Mouse (Mus musculus) kidney, postnatal 10 days (tissue): Measurements from ENCODE around the gene Krtap10-10.
"Not testable (repeated sequence)": the region's sequence is repeated elsewhere in the genome, so short reads cannot be mapped to it uniquely, and the experiment has no call there.

Experiments
- DNase-seq: peaks from one replicate; pipeline ENCODE4 v3.0.0; 2021; ENCODE audit warnings: mixed read lengths

The Krtap10-10 gene

DNA sequence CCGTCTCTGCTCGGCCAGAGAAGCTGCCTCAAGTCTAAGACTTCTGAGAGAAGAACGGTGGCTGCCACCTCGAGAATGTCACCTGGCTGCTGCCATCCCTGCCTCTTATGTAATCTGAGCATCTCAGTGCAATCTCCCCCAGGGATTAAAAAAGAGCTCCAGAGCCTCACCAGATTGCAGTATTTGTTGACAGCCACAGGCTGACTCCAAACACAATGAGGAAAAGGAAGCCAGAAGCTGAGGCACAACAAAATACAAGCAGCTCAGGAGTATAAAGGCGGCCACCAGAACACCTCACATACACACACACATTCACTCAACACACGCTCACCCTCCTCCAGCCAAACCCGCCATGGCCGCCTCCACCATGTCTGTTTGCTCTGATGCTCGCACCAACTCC lies at the start of gene Krtap10-10:
TSS of gene Krtap10-10 (plus strand) at position 301 of the 400 bp plus-strand sequence.
- DNase-seq: no peak

DNA sequence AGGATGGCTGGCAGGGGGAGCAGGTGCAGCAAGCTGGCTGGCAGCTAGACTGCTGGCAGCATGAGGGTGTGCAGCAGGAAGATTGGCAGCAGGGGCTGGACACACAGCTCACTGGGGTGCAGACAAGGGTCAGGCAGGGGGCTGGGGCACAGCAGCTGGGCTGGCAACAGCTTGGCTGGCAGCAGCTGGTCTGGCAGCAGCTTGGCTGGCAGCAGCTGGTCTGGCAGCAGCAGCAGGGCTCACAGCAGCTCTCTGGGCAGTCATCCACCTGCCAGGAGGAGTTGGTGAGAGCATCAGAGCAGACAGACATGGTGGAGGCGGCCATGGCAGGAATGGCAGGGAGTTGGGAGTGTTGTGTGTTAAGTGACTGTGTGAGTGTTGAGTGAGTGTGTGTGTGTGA lies 47.9 kb upstream of the Krtap10-10 start, which contains the start of gene Gm7137:
TSS of gene Gm7137 (minus strand) at position 325 of the 400 bp plus-strand sequence.
- DNase-seq: not testable (repeated sequence)

DNA sequence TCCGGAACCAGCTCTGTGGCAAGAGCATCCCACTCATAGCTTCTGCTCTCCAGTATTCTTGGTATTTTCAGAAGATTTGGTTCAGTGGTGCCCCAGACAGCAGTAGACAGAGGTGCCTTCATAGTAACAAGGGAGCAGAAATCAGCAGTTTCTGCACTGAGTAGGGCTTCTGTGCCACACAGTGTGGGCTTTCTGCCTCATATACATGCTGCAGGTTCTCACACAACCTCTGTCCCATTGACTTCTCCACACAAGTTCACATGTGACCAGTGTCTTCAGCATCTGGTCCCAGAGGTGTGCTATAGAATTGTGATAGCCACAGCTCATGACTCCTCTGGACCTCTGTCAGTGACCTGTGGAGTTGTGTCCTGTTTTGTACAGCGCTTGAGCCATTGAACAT lies 47.1 kb upstream of the Krtap10-10 start:
- no peak for DNase-seq

DNA sequence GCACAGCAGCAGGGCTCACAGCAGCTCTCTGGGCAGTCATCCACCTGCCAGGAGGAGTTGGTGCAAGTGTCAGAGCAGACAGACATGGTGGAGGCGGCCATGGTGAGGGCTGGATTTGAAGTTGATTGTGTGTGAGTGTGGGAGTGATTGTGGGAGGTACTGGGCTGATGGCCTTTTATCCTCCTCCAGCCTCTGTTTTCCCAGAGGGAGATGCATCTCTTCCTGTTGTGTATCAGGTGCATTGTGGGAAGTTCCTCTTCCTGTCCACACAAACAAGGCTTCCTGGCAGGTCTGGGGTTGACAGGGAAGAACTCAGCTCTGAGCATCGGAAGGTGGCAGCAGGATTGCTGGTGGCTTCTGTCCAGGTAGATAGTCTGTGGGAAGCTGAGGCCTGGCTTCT lies 40.8 kb upstream of the Krtap10-10 start, which contains the start of gene Gm9639:
TSS of gene Gm9639 (minus strand) at position 101 of the 400 bp plus-strand sequence.
- no peak for DNase-seq

DNA sequence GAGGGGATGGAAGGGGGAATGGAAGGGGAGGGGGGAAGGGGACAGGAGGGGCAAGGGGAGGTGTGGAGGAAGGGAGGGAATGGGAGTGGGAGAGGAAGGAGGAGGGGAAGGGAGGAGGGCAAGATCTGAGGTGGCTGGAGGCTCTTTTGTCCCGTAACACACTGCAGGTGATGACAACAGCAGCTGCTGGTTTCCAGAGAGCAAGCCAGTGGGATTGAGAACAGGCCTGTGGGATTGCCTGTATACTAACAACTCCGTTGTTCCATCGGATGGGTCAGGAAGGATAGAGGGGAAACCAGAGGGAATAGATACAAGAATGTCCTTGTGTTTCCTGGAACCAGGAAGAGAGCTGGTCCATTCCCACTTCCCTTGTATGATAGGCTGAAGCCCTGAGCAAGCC lies 38.1 kb upstream of the Krtap10-10 start:
- no peak for DNase-seq

DNA sequence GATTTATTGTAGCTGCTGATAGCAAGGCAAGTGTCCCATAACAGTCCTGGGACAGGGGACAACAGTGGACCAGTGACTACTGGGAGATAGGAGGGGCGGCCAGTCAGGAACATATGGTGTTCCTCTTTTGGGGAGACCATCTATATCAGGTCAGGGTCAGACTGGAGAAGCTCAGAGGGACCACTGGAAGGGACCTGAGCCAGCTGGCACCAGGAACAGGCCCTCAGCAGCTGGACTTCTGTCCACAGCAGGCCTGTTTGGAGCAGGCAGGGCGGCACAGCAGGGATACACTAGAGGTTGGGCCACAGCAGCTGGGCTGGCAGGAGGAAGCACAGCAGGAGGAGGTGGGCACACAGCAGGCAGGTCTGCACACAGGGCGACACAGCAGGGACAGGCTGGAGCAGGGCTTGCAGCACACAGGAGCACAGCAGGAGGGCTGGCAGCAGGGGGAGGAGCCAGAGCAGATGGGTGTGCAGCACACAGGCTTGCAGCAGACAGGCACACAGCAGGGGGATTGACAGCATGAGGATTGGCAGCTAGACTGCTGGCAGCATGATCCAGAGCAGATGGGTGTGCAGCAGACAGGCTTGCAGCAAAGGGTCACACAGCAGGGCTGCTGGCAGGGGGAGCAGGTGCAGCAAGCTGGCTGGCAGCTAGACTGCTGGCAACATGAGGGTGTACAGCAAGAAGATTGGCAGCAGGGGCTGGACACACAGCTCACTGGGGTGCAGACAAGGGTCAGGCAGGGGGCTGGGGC lies 37.4 kb upstream of the Krtap10-10 start:
- peak; percentile 27 for DNase-seq

DNA sequence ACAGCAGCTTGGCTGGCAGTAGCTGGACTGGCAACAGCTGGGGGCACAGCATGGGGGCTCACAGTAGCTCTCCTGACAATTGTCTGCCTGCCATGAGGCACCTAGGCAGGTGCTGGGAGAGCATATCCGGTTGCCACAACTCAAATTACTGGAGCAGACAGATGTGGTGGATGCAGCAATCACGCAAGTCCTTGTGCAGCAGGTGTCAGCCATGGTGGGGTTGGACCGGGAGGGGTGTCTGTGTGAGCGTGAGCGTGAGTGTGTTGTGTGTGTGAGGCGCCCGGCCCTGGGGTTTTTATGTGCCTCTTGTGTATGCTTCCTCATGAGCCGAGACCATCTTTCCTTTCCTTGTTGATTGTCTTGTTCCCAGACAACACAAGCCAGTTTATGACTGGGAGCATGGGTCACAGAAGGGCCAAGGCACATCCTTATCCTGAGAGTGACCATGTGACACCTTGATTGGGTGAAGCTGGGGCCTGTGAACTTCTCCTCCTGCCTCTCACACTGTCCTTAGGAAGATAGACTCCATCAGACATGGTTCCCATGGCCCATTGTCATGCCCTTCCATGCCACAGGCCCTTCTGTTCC lies 36.7 kb upstream of the Krtap10-10 start, which contains the start of gene Gm19668:
TSS of gene Gm19668 (minus strand) at position 213 of the 588 bp plus-strand sequence.
- no peak for DNase-seq

DNA sequence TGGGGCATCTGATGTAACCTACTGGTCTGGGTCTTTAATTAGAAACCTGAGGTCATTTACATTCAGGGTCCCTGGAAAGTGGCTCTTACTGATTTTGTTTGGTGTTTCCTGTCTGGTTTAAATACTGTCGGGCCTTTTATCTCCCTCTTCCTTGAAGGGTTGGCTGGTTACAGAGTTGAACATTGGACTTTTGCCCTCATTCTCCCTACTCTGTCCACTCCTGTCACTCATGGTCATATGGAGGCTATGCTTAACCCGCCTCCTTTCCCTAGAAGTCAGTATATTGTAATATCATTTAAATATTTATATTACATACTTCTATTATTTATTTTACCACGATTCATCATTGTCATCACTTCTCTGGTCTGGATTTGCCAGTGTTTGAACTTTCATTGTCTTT lies 31.7 kb upstream of the Krtap10-10 start:
- DNase-seq: no peak

DNA sequence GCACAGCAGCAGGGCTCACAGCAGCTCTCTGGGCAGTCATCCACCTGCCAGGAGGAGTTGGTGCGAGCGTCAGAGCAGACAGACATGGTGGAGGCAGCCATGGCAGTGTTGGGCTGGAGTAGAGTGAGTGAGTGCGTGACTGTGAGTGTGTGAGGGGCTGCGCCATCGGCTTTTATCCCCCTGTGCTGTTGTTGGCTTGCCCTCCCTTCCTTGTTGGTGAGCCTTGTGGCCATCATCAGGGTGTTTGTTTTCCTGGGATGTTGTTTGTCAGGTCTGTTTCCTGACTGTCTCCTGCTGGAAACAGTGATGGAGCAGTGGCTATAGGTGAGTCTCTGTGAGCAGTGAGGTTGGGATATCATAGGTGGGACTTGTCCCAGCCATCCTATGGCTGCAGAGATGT lies 24.0 kb upstream of the Krtap10-10 start, which contains the start of gene Gm9507:
TSS of gene Gm9507 (minus strand) at position 101 of the 400 bp plus-strand sequence.
- no peak for DNase-seq

DNA sequence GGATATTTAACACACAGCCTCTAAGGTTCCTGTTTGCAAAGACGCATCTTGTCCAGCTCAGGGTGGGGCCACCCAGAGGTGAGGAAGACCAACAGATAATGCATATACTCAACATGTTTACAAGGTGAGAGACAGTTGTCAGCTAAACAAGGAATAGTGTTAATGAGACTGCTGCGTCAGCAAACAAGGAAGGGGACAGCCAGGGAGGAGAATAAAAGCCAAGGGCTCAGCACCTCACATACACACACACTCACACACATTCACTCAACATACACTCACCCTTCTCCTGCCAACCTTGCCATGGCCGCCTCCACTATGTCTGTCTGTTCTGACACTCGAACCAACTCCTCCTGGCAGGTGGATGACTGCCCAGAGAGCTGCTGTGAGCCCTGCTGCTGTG lies 21.4 kb upstream of the Krtap10-10 start, which contains the start of gene Gm2696:
TSS of gene Gm2696 (plus strand) at position 301 of the 400 bp plus-strand sequence.
- no peak for DNase-seq

DNA sequence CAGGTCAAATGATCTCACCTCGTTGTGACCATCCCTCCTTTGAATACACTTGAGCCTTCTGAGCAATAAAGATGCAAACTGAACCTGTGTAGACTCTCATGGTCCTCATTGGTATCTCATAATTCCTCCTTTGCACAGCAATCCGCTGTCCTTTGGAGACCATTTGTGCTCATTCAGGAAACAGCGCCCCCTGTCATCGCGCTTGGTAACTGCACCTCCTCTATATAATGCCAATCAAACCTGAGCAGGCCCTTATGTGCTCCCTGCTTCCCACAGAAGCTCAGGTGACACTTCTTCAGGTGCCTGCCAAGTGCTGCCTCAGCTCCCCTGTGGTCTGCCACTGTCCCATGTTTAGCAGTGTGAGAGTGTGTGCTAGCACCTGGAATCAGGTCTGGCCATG lies 20.2 kb upstream of the Krtap10-10 start:
- peak; percentile 24 for DNase-seq

DNA sequence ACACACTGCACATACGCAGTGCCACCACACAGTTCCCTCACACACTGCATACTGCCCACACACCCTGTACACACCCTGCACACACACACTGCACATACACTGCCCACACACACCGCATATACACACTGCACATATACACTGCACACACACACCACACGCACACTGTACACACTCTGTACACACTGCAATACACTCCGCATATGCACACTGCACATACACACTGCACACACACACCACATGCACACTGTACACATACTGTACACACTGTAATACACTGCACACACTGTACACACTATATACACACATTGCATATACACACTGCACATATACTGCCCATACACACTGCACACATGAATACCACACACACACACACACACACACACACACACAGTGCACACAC lies 17.2 kb upstream of the Krtap10-10 start:
- DNase-seq: no peak

DNA sequence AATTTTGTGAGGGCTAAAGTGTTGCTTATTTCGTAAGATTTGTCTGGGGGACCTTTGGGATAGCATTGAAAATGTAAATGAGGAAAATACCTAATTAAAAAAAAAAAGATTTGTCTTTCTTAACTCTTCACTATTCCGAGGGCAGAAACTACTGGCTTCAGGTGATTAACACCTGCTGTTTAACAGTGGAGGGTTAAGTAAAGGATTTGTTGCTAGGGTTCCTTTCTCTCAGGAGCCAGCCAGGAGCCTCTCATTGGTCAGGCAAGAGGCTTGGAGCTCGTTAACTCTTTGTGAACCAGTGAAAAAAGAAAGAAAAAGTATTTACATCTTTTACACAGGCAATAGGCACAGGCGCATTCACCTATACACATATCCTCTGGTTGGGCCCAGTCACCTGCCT lies 16.5 kb upstream of the Krtap10-10 start:
- no peak for DNase-seq

DNA sequence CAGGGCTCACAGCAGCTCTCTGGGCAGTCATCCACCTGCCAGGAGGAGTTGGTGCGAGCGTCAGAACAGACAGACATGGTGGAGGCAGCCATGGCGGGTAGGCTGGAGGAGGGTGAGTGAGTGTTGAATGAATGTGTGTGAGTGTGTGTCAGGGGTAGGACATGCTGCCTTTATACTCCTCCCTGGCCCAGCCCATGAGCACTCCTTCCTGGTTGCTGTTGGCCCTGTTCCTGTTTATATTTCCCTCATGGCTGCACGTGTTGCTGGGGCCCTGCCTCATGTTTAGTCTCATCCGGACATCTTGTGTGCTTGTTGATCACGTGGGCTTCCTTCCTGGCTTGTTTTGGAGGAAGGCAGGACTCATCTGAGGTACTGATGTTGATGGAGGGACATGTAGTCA lies 8.8 kb upstream of the Krtap10-10 start, which contains the start of gene Krtap10-4:
TSS of gene Krtap10-4 (minus strand) at position 145 of the 400 bp plus-strand sequence.
- no peak for DNase-seq

DNA sequence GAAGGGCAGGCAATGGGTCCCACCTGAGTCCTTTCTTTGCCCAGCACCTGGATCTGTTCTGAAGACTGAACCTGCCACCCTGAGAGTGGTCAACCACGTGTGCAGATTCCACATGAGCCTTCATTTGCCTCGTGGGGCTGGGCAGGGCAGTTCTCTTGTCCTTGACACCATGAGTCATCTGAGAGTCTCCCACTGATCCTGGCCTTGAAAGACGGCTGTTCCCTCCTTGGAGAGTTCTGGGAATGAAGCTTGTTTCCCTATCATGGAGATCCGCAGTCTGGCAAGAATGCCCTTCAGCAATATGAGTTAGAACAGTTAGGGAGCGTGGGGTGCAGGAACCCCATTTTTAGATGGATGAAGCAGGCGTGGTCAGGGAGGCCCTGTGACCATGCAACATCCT lies 3.3 kb downstream of the Krtap10-10 start:
- DNase-seq: no peak

DNA sequence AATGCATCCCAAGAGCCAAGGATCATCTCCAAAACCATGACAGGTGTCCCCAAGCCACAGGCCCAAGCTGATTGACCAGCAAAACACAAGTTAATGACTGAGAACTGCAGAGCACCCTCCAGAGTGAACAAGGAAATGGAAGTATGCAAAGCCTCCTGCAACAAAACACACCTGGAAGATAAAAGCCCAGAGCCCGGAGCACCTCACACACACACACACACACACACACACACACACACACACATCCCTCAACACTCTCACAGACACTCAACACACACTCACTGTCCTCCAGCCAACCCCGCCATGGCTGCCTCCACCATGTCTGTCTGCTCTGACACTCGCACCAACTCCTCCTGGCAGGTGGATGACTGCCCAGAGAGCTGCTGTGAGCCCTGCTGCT lies 10.8 kb downstream of the Krtap10-10 start, which contains the start of gene Gm36176:
TSS of gene Gm36176 (plus strand) at position 301 of the 400 bp plus-strand sequence.
- DNase-seq: no peak

DNA sequence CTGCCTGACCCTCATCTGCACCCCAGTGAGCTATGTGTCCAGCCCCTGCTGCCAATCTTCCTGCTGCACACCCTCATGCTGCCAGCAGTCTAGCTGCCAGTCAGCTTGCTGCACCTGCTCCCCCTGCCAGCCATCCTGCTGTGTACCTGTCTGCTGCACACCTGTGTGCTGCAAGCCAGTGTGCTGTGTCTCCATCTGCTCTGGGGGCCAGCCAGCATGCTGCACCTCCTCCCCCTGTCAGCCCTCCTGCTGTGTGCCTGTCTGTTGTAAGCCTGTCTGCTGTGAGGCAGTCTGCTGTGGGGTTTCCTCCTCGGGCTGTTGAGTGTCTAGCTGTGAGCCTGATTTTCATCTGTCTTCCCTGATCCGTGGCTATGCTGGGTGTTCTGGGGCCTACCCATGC lies 11.2 kb downstream of the Krtap10-10 start:
- DNase-seq: no peak

DNA sequence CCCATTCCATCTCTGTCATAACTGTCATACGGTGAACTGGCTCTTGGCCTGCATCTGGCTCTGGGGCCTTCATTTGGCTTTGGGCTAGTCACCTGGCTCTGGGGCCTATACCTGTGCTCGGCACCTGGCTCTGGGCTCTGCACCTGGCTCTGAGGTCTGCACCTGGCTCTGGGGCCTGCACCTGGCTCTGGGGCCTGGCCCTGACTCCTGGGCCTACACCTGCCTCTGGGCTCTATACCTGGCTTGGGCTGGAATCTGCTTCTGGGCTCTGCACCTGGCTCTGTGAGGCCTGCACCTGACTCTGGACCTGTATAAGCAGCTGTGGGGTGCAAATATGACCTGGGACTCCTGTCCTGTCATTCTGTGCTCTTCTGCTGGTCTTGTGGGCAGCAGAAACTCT lies 11.8 kb downstream of the Krtap10-10 start:
- no peak for DNase-seq

DNA sequence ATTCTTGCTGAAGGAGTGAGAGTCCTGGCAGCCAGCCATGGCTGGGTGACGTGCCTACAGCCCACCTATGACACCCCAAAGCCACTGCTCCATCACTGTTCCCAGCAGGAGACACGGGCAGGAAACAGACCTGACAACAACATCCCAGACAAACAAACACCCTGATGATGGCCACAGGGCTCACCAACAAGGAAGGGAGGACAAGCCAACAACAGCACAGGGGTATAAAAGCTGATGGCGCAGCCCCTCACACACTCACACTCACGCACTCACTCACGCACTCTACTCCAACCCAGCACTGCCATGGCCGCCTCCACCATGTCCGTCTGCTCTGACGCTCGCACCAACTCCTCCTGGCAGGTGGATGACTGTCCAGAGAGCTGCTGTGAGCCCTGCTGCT lies 16.8 kb downstream of the Krtap10-10 start, which contains the start of gene Gm10318:
TSS of gene Gm10318 (plus strand) at position 301 of the 400 bp plus-strand sequence.
- no peak for DNase-seq

DNA sequence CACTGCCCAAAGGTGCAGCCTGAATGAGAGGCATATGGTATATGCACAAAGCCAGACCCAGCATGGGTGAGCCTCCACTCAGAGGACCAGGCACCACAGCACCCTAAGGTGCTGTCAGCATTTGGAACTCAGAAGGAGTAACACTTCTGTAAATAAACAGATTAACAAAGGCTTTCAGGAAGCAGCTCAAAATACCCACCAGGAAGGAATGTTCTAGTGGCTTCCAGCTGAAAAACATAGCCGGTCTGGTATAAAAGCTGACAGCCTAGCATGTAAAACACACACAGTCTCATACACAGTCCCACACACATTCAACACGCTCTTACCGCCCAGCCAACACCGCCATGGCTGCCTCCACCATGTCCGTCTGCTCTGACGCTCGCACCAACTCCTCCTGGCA lies 25.9 kb downstream of the Krtap10-10 start, which contains the start of gene Gm3285:
TSS of gene Gm3285 (plus strand) at position 301 of the 400 bp plus-strand sequence.
- DNase-seq: no peak

DNA sequence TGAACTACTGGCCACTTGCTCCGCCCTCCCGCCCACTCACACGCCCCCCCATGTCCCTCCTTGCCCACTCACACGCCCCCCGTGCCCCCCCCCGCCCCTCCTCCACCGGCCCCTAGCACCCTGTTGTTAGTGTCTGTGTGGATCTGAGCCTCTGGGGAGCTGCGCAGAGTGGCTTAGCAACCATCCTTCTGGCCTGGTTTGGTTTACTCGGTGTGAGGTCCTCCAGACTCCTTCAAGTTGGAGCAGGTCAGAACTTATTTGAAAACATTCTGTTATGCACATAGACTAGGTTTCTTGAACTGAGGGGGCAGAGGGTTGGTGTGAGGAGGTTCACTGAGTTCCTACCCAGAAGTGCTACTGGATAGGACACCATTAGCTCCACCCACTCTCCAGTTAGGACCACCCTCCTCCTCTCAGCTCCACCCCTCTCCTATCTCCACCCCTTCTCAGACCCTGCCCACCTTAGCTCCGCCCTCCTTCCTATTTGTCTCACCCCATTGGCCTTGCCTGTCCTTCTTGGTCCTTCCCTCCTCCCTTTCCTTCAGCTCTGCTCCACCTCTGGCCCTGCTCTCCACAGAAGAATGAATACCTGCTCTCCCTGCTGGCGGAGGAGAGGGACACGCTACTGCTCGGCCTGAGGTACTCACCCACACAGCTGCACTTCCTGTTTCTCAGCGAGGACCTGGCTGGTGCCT lies 28.5 kb downstream of the Krtap10-10 start:
- DNase-seq: peak; percentile 67

DNA sequence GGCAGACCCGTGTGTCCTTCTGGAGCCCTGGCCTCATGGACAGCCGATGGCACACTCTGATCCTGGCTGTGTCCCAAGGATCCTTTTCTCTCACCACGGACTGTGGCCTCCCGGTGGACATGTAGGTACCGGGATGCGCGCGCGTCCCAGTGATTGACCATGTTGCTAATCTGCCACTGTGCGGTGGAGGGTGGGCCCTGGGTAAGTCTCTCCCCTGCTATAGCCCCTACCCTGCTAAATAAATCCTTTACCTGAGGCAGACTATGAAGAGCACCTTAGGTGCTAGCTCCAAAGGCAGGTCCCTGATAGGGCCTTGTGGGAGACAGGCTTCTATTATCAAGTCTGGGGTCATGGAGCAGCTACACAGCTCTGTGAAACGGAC lies 29.0 kb downstream of the Krtap10-10 start:
- DNase-seq: no peak

DNA sequence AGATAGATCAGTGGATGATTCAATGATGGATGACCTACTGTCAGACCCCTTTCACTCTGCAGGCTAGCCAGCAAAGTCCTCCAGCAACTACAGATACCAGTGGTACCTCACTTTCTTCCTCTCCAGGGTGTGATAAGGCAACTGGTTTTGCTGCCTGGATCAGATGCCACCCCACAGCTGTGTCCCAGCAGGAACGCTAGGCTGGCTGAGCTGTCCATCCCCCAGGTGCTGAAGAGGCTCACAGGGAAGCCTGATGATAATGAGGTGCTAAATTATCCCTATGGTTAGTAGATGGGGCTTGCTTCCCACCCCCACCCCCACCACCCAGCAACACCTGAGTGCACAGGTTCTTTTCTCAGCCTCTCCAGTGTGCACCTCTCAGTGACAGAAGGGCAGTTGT lies 31.8 kb downstream of the Krtap10-10 start:
- peak; percentile 43 for DNase-seq
